Mouse (Mus musculus) CD4-positive, CD25-positive, alpha-beta regulatory T cell, adult 4 months (primary cell): ENCODE measurements around the gene Mdm4. TPM values are rescaled to one million over a fixed set of nuclear protein-coding genes. Genes with fewer than 3 reads are reported as not detected.

Experiments
- ATAC-seq: one replicate; pipeline ENCODE4 v1.8.0; 2017
- polyA plus RNA-seq, 2 experiments: library from polyadenylated mRNA; unstranded; fragments of 100-300 nt; shearing (Covaris generic); gene quantifications; one replicate each; pipeline ENCODE4 v1.2.1; 2017

Gene Mdm4
- 100 to 1,000 TPM in 1 of 2 experiments, 10 to 100 TPM in 1; 97.4 to 119 TPM for polyA plus RNA-seq

DNA sequence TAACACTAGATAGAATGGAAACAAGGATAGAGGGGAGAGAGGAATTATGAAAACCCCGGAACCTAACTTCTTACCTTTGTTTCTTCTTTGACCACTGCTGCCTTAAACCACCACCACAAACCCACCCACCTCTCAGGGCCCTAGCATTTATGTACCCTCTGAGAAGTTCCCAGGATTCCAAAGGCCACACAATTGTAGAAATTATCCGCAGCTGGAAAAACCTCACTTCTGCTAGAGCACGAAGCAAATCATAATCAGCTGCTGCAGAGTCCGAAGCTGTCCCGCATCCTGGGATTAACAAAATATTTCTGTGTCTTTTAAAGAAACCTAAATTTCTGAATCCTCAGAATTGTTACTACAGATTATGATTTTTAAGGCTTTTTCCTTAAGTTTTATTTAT lies at the start of gene Mdm4:
Gene Mdm4 (minus strand): TSS at position 101 of the 400 bp plus-strand sequence.
- no peak for ATAC-seq

GRCm38 (mm10) chr1:133080079-133080561 lies 49.8 kb upstream of the Mdm4 start:
- ATAC-seq, result no peak

DNA sequence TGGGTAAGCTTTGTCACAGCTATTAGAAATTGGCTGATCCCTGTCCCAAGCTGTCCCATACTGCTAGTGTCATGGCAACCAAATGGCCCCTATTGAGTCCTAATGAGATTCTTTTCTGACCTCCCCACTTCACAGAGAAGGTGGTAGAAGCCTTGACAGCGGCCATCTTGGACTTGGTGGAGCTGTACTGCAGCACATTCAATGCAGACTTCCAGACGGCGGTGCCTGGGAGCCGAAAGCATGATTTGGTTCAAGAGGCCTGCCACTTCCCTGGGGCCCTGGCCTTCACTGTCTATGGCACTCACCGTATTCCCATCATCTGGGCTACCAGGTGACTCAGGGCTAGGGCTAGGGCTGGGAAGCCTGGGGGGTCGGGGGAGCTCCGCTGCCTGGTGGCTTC lies 49.1 kb upstream of the Mdm4 start:
- ATAC-seq, result no peak

- no peak for ATAC-seq
Observed at GRCm38 (mm10) chr1:133078338-133078727, 48.0 kb upstream of the Mdm4 start.

DNA sequence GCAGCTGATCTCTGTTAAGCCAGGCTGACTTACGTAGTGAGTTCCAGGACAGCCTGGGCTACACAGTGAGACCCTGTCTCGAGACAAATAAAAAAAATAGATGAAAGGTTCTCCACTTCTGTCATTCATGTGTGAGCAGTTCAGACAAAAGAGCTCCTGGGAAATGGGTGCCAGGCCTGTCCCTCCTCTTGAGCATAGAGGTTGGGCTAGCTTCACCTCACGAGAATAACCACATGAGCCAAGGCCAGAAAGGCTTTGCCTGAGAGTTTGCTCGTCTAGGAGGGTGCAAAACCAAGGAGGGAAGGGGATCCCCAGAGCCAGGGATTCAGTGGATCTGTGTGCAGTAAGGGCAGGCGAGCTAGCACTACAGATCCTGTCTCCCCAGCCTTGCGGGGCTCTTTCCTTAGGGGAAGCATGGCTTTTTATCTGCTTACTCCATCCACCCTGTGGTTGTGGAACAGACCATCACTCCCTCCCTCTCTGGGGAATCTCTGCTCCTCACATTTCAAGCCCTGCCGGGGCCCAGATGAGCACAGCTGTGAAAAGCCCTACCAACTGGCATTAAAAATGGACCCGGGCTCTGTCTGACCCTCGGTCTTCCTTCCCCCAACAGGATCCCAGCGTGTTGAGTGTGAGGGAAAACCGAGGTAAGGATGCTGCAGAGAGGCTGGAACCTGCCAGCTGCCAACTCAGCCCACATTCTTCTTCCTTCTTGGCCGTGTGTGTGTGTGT lies 47.4 kb upstream of the Mdm4 start:
- ATAC-seq, result no peak

DNA sequence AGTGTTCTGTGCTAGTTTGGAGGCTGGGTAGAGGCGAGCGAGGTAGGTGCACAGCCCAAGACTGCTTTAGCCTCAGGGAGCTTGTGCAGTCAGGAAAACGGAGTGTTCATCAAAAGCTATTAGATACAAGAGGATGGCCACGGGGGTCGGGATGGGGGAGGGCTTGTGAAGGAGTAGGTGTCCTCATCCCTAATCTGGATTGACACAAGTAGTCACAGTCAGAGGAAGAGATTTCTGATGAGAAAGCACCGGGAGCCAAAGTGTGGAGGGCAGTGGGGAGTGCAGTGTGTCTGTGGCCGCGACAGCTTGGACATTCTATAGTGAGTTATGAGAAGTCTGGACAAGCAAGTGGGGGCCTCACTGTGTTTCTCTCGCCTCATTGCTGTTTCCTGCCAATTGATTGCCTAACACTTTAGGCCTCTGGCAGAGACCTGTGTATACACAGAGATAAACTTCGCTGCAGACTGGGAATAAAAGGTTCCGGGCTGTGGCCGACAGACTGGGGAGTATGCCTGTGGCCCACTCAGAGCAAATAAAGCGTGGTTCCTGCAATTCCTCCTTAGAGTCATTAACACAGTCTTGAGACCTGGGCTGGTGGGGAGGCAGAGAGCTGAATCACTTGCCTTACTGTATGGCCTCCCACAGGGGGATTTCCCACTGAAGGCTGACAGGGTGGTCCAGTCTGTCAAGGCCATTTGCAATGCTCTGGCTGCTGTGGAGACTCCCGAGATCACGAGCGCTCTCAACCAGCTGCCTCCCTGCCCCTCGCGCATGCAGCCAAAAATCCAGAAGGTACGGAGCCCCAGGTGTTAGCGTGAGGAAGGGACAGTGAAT lies 46.5 kb upstream of the Mdm4 start:
- no peak for ATAC-seq

DNA sequence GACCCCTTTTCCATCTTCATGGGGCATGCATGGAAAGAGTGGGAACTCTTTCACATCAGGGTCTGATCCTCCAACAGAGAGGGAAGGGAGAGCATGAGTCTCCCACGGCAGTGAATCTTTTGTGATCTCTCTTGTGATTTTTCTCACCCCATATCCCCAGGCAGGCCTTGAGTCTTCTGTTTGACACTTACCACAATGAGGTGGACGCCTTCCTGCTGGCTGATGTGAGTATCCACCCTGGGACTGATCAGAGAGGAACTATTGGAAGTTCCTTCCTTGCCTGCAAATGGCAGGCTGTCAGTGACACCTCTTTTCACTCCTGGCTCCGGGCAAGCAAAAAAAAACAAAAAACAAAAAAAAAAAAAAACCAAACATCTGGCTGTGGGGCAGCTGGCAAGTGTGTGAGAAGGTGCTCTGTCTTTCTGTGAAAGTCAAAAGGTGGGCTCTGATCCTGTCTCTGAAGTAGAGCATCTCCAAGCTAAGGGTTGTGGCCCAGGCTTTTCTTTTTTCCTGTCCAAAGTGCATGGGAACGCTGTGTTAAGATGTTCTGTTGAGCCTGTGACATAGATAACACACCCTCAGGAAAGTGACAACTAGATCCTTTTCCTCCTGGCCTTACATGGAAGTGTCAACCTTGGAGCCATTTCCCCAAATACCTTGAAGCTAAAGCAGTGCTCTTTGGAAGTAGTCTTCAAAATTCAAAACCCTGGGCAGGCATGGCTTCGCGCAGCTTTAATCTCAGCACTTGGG lies 45.5 kb upstream of the Mdm4 start:
- no peak for ATAC-seq

DNA sequence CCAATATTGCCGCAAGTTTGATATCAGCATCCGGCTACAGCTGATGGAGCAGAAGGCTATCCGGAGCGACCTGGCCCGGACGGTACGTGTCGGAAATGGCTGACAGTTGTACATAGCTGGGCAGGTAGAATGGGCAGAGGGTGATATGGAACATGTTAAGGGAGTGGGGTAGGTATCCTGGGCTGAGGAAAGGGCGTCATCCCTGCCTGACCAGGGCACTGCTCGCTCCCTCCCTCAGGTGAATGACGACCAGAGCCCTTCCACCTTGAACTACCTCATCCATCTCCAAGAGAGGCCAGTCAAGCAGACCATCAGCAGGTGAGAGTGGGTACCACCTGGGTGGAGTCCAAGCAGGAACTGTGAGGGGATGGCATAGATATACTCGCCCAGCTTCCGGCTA lies 44.2 kb upstream of the Mdm4 start:
- ATAC-seq, result no peak

DNA sequence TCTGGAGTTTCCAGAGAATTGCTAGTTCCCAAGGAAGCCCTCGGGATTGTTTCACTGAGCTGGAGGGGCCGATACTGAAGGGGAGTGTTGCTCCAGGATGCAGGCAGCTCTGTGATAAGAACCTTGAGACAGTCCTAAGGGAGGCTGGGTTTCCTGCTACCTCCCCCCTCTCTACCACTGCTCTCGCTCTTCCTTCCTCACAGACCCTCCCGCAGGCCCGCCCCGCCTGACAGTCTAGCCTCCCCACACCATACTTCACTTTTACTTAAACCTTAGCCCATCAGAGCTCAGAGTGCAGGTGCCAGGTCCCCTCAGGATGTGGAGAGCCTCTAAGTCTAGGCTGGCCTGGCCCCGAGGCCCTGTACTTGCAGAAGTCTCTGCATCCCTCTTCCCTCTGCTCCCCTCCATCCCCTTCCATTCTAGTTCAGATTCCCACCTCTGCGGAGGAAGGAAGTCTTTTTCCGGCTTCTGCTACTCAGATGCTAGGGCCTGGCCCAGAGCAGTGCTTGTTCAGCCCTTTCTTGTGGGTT lies 43.0 kb upstream of the Mdm4 start:
- peak; percentile 32 for ATAC-seq

DNA sequence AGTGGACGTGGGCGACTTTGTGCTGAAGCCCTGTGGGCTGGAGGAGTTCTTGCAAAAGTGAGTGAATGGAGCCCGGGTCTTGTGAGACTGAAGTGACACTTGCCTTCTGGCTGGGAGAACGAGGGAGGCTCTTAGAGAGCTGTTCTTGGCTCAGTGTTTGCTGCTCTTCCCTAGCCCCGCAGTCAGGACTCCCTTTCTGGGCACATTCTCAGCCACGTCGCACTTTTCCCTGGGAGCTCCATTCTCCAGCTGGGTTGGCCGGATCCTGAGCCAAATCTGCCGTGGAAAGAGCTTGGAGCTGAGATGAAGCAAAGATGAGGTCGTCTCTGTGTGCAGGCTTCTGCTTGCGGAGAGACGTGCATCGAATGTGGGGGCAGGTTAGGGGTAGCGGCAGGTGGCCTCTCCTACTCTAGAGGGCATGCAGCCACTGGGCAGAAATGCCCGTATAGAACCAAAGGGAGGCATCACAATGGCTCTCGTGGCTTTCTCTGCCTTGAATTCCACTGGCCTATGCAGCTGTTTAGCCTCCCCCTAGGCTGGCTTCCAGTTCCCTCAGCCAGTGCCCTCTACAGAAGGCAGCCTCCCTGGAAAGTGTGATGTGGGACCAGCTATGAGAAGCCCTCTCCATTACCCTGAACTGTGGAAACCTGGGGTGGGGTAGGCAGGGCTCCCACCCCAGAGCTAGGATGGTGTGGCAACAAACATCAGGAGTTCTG lies 41.5 kb upstream of the Mdm4 start:
- ATAC-seq, result no peak

GRCm38 (mm10) chr1:133070157-133070556 lies 39.8 kb upstream of the Mdm4 start:
- ATAC-seq, result no peak

DNA sequence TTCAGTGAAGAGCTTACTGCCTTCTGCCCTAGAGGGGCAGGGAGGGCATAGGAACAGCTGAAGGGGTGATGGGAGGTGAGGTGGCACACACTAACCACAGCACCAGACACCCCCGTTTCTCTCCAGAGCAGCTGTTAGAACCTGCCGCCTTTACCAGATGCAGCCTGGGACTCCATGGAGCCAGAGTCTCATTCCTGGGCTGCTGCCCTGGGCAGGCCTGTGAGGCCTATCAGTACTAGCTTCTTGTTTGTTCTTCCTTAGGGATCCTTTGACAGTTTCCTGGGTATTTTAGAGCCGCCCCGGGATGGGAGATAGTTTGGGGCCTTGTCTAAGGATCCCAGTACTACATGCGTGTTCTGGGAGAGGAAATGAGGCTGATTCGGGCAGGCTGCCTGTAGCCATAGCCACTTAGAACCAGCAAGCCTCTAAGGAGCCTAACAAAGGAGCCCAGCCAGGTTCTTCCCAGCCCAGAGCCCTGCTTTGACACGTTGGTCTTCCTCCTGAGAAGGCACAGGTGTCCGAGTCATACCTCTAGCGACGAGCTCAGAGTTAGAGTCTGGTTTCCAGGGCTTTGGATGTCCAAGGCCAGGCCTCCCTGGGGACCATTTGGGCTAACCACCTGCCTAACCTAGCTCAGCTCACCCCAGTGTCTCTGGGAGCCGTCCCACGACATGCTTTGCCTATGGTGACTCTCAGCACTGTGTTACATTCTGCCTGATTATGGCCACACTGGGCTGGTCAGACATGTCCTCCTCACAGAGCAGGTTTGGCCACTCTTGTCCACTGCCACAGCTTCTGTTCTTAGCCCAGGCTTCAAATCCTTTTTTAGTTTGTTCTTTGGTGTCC lies 39.1 kb upstream of the Mdm4 start:
- ATAC-seq, result no peak

DNA sequence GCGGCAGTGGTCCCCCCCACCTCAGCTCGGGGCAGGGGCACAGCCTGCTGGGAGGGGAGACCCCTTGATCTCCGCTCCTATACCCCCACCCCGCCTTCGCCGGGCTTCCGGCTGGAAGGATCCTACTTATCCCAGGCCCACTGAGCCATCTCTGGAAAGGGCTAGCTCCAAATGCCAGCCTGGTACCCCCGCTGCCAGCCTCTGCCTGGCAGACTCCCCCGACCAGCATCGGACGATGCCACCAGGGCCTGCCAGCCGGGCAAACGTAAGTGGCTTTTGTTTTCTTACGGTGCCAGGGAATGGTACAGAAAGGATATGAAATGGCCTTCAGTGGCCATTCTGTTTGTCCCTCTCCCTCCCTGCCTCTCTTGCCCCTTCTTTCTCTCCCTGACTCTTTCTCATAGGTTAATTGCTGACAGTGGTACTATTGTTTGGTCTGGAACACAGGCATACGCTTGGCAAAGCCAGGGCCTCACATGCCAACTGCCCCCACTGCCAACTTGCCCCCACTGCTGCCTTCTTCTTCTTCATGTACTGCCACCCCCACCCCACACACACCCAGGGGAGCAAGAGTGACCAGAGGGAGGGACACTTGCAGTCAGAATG lies 38.4 kb upstream of the Mdm4 start:
- no peak for ATAC-seq

DNA sequence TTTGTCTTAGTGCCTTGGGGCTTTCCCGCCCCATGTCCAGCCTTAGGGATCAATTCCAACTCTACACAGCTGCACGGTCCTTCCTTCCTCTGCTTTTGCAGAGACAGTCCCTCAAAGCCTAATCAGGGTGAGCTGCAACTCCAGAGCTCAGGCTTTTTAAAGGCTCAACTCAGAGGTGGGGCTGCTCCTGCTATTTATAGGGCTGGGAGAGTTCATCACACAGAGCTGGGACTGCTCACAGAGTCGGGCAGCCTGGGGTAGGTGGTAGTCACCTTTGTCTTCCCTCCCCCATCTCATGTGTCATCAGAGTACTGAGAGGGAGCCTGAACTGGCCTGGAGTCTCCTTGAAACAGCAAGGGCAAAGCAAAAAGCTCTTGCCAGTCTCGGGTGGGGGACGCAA lies 37.9 kb upstream of the Mdm4 start:
- no peak for ATAC-seq

- no peak for ATAC-seq
Observed at GRCm38 (mm10) chr1:133063164-133063563, 32.8 kb upstream of the Mdm4 start.

DNA sequence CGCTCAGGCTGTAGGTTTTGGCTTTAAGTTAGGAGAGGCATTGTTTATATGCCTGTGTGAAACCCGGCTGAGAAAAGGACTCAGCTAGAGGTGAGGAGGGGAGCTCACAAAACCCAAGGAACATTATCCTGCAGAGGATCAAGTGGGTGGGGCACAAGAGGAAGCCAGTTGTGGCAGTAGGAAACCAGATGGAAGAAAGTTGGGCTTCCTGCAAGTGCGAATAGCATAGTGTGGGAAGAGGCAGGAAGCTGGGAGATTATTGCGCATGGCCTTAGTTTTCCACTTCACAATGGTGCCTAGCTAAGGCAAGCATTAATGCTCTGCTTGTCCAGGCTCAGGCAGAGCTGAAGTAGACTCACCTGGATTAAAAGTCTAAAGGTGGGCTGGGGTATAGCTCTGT lies 30.3 kb upstream of the Mdm4 start:
- ATAC-seq, result no peak

GRCm38 (mm10) chr1:133059592-133059991 lies 29.2 kb upstream of the Mdm4 start:
- no peak for ATAC-seq

- no peak for ATAC-seq
Observed at GRCm38 (mm10) chr1:133057345-133058034, 27.1 kb upstream of the Mdm4 start.

DNA sequence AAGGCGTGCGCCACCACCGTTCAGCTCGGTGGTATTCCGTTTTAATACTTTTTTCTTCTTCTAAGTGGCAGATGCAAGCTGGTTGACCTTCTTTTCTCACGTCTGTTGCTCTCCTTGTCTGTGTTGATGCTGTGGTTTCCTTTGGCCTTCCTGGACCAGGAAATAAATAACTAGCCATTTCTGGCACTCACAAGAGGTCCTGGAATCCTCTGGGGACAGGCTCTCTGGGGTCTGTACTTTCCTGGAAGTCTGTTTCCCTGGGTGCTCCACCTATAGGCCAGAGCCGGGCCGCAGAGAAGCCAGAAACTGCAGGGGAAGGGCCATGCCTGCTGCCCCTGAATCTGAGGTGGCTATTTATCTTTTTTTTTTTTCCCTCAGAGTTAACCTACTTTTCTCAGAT lies 24.0 kb upstream of the Mdm4 start:
- no peak for ATAC-seq

DNA sequence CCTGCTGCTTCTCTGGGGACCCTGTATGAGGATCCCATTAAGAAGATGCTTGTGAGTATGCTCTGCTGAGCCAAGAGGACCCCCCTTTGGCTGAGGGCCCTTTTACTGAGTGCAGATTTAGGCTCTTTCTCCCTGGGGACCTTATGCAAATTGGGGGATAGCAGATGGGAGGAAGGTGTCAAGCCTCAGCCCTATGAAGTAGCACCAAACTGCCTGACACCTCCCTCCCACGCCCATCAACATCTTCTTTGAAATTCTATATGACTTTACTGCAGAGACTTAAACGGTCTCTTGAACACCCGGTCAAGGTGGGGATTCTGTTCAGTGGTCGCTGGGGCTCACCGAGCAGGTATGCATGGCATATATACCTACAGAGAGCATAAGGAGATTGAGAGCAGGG lies 22.7 kb upstream of the Mdm4 start:
- ATAC-seq, result no peak
